Mouse (Mus musculus) heart, postnatal 0 days (tissue): ENCODE results near the gene Hdgfl2.

Experiments
- CTCF ChIP-seq: IDR thresholded peaks from 2 replicates; pipeline ENCODE4 v1.5.1; 2016; ENCODE audit warnings: antibody characterized with exemption, control low read depth, low read depth
- EP300 ChIP-seq: IDR thresholded peaks from 2 replicates; pipeline ENCODE4 v1.6.1; 2016; ENCODE audit warnings: antibody characterized with exemption, low read depth

- peak; percentile 33; the same call in 1 of the 2 replicates for TF ChIP-seq CTCF
- TF ChIP-seq EP300, result peak; percentile 77
These were observed 4.6 kb upstream of the Hdgfl2 start, which contains the start of gene Ubxn6 for GRCm38 (mm10) chr17:56074827-56075208.
